Mouse (Mus musculus) embryonic facial prominence, embryonic 10.5 days (tissue): ENCODE measurements around the gene Vmn2r108. TPM values are rescaled to one million over a fixed set of nuclear protein-coding genes. Genes with fewer than 3 reads are reported as not detected.
"Not testable (repeated sequence)": the region's sequence is repeated elsewhere in the genome, so short reads cannot be mapped to it uniquely, and the experiment has no call there.

Experiments
- DNase-seq: peaks from one replicate; pipeline ENCODE4 v3.0.0-alpha.2; 2017; ENCODE audit warnings: low spot score
- H3K27ac ChIP-seq: fragments of 300-500 bp; sonication (generic); replicated peaks from 2 replicates; pipeline ENCODE4 v1.5.1; 2016; ENCODE audit warnings: mild to moderate bottlenecking
- H3K27me3 ChIP-seq: fragments of 300-500 bp; sonication (generic); replicated peaks from 2 replicates; pipeline ENCODE4 v1.6.1; 2016; ENCODE audit warnings: low read depth, mild to moderate bottlenecking; ENCODE audit not compliant: poor library complexity, severe bottlenecking
- H3K36me3 ChIP-seq: fragments of 300-500 bp; sonication (generic); replicated peaks from 2 replicates; pipeline ENCODE4 v1.6.1; 2016; ENCODE audit warnings: mild to moderate bottlenecking, moderate library complexity
- H3K4me1 ChIP-seq: fragments of 300-500 bp; sonication (generic); 2 replicates; pipeline ENCODE4 v1.6.1; 2016
- H3K4me3 ChIP-seq: fragments of 300-500 bp; sonication (generic); 2 replicates; pipeline ENCODE4 v1.5.1; 2016; ENCODE audit warnings: mild to moderate bottlenecking, moderate library complexity
- H3K9me3 ChIP-seq: fragments of 300-500 bp; sonication (generic); 2 replicates; pipeline ENCODE4 v1.6.1; 2016; ENCODE audit warnings: mild to moderate bottlenecking
- WGBS: fragments of 180-500 bp; shearing (Covaris S2); methylation state at CpG from one replicate; pipeline ENCODE4 v1.1.7; 2016; 5-methylcytosine and 5-hydroxymethylcytosine counted together
- polyA plus RNA-seq: library from polyadenylated mRNA; unstranded; fragments of >200 nt; fragmentation: Nextera tagmentation; extraction: Ambion mirVana; gene quantifications from 2 replicates; pipeline ENCODE4 v1.2.1, GENCODE M21; 2016

Gene Vmn2r108
- not detected in 2 replicates for polyA plus RNA-seq

DNA sequence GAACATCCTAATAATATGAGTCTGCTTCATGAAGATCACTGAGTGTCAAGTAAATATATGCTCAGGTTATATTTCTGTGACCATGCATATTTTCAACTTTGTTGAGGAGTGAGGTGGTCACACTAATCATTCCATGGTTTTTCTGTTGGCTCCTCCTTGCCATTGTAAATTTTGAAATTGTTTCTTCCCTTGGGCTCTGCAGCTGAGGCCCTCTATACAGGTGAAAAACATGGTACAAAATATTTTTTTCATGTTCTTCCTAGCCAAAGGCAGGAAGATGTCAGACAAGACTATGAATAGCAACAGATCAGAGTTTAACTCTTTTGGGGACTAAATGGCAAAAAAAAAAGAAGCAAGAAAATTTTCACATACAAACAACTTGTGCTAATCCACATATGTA, at the start of gene Vmn2r108:
Gene Vmn2r108, minus strand, starts transcription at position 101 of the 400 bp plus-strand sequence.
- no peaks in the 10 kb centered on the region for H3K36me3 ChIP-seq
- DNase-seq: no peak
- no peaks in the 10 kb centered on the region for H3K27me3 ChIP-seq
- H3K4me1 ChIP-seq: no peaks in the 10 kb centered on the region
- H3K4me3 ChIP-seq: no peak within 1 kb of the TSS
- H3K9me3 ChIP-seq: peaks cover 3% of the 10 kb centered on the region; the same call in 1 of the 2 replicates
- no peak within 1 kb of the TSS for H3K27ac ChIP-seq

DNA sequence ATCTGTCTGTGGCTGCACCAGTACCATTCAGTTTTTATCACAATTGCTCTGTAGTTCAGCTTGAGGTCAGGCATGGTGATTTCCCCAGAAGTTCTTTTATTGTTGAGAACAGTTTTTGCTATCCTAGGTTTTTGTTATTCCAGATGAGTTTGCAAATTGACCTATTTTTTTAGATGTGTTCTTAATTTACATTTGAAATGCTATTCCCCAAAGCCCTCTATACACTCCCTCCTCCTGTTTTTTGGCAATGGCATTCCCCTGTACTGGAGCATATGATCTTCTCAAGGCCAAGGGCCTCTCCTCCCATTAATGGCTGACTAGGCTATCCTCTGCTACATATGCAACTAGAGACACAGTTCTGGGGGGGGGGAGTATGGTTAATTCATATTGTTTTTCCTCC, 27.1 kb upstream of the Vmn2r108 start:
- not testable (repeated sequence) for H3K4me3 ChIP-seq, H3K4me1 ChIP-seq, H3K27me3 ChIP-seq, H3K36me3 ChIP-seq, H3K27ac ChIP-seq, DNase-seq
- peaks cover 21% of the 10 kb centered on the region for H3K9me3 ChIP-seq

- Histone ChIP-seq H3K27ac (no peak within 1 kb of the TSS), H3K4me3 (no peak within 1 kb of the TSS), H3K27me3 (no peaks in the 10 kb centered on the region), H3K36me3 (no peaks in the 10 kb centered on the region), H3K9me3 (peaks cover 19% of the 10 kb centered on the region), H3K4me1 (no peaks in the 10 kb centered on the region)
- no peak for DNase-seq
Observed at GRCm38 (mm10) chr17:20497858-20498257, 16.7 kb upstream of the Vmn2r108 start, which contains the start of gene Vmn1r225. TSS of gene Vmn1r225 (plus strand) at chr17:20498158.

- no peak for DNase-seq
- 76% methylated on average over 3 of the region's 3 CpGs for WGBS
- Histone ChIP-seq H3K27me3 (no peaks in the 10 kb centered on the region), H3K9me3 (peaks cover 6% of the 10 kb centered on the region; the same call in 1 of the 2 replicates), H3K27ac (no peak overlapping the region), H3K4me3 (no peak overlapping the region), H3K36me3 (no peaks in the 10 kb centered on the region), H3K4me1 (no peaks in the 10 kb centered on the region)
Observed at GRCm38 (mm10) chr17:20473311-20473710, 7.8 kb downstream of the Vmn2r108 start.

DNA sequence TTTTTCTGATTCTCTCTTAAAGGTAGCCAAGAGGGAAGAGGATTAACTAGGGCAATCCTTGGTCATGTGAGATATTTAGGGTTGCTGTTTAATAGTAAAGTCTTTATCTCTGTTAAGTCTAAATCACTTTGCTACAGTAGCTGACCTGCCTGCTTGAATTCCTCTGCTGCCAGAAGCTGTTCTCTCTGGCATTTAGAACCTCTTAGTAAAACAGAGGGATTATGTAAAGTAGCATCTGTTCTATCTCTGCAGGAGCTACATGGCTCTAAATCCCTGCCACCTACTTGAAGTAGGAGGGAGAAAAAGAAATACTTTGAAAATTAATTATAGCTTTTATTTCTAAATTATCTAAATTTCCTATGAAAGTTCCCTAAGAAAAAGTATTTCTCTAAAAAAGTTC, 41.9 kb downstream of the Vmn2r108 start:
- Histone ChIP-seq H3K9me3 (peaks cover 37% of the 10 kb centered on the region), H3K4me3 (no peak overlapping the region), H3K27ac (no peak overlapping the region), H3K4me1 (no peaks in the 10 kb centered on the region), H3K27me3 (no peaks in the 10 kb centered on the region), H3K36me3 (no peaks in the 10 kb centered on the region)
- no peak for DNase-seq

GRCm38 (mm10) chr17:20413846-20414245, 67.3 kb downstream of the Vmn2r108 start, which contains the start of gene Vmn1r224:
TSS of gene Vmn1r224 (plus strand) at chr17:20414146.
- H3K9me3 ChIP-seq: peaks cover 23% of the 10 kb centered on the region; the same call in 1 of the 2 replicates
- no peak within 1 kb of the TSS for H3K4me3 ChIP-seq
- WGBS: 39% methylated on average over 1 of the region's 1 CpGs
- DNase-seq: no peak
- no peaks in the 10 kb centered on the region for H3K36me3 ChIP-seq
- H3K4me1 ChIP-seq: no peaks in the 10 kb centered on the region
- H3K27me3 ChIP-seq: no peaks in the 10 kb centered on the region
- H3K27ac ChIP-seq: no peak within 1 kb of the TSS

Other genes with a start within 250 kb of the Vmn2r108 start
- not detected in 2 replicates for gene Vmn2r105, start 246.3 kb downstream of the Vmn2r108 start, polyA plus RNA-seq
- not detected in 2 replicates for gene Vmn2r106, start 195.8 kb downstream of the Vmn2r108 start, polyA plus RNA-seq
- gene Vmn2r107, start 136.1 kb downstream of the Vmn2r108 start, polyA plus RNA-seq: not detected in 2 replicates
- gene Vmn1r224, start 67.2 kb downstream of the Vmn2r108 start, polyA plus RNA-seq: not detected in 2 replicates
- not detected in 2 replicates for gene Vmn1r225, start 16.8 kb upstream of the Vmn2r108 start, polyA plus RNA-seq
- not detected in 2 replicates for gene Vmn2r109, start 83.4 kb upstream of the Vmn2r108 start, polyA plus RNA-seq
- gene Vmn2r110, start 115.1 kb upstream of the Vmn2r108 start, polyA plus RNA-seq: 0.04 and 0.05 TPM in 2 replicates
- gene Fpr-rs3, start 143.5 kb upstream of the Vmn2r108 start, polyA plus RNA-seq: not detected in 2 replicates
- not detected in 2 replicates for gene Vmn1r226, start 201.5 kb upstream of the Vmn2r108 start, polyA plus RNA-seq
- not detected in 2 replicates for gene Vmn1r227, start 248.5 kb upstream of the Vmn2r108 start, polyA plus RNA-seq